Mouse (Mus musculus): ENCODE measurements at regions not wholly inside any gene's neighbourhood (a gene's known extent, or its start where the extent isn't known, plus 50 kb on each side); places are given as distances from the start of the nearest gene placed in this dataset.

DNA sequence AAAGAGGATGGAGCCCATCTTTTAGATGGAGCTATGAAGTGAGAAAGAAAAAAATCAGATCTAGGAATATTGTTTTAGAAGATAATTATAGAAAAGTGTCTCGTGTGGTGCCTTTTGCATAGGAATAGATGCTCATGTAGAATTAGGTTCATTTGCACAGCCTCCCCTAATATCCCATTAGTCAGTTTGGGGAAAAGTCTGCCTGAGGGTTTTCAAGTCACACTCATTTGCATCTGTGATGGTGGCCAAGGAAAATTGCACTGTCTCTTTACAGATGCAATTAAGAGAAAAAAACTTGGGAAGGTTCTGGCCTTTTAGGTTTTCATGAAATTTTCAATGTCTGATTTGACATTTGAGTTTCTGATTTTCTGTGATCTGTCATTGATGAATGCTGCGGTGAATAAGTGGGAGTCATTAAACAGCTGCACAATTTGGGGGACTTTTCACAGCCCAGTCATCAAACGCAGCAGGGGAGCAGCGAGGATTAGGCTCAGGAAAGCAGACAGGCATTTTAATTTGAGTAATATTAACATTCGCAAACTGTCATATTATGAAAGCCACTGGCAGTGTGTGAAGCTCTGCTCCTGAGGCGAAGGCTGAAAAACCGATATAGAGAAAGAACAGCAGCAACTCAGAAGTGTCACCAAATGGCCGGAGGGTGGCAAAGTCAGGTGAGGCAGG lies 281.5 kb upstream of the Cxadr start:
- no peak for DNase-seq (ENCODE audit: low spot score in 2 of 2)

DNA sequence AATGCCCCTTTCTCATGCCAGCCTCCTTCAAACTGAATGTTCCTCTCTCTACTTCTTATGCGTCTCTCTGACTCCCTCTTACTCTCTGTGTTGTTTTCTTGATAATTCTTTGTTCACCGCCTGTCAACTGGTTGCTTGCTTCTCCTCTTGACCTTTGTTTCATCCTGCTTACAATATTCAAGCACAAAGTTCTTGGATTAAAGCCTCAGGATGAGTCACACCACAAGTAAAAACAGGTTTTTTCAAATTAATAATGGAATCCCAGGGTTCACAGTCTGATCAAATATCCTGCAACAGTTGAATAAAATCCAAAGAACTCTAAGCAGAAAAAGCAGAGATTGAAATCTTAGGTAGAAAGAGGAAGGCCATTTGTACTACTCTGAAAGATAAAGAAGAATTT lies 285.9 kb upstream of the Cxadr start:
- DNase-seq (ENCODE audit: low spot score in 2 of 2): no peak

DNA sequence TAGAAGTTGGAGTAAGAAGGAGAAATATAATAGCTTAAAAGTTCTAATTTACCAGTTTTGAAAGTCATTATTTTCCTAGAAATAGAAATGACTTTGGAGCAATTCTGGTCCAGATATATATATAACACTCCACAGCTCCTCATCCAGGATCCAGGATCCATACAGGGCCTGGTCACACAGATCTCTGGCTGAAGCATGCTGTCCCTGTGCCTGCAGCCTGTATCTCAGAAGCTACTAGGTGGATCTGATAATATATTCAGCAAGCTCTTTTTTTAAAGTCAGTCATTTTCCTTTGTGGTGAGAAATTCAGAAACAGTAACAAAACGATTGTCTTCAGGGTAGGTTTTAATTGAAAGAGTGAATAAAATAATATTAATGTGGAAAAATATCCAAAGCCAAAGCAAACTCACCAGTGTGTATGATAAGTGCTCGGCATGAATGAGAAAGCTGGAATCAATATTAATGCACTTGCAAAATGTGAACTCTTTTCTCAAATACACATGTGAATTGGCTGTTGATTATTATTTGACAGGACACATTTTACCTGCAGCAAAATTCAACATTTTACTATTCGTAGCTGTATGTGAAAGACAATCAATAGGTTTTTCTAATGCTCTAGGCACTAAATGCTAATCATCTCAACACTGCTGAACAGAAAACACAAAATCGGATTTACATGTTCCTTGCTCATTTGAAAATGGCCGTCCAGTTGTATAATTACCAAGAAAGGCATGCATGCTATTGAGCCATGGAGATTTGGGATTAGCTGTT lies 288.1 kb upstream of the Cxadr start:
- DNase-seq (ENCODE audit: low spot score in 2 of 2): no peak

DNA sequence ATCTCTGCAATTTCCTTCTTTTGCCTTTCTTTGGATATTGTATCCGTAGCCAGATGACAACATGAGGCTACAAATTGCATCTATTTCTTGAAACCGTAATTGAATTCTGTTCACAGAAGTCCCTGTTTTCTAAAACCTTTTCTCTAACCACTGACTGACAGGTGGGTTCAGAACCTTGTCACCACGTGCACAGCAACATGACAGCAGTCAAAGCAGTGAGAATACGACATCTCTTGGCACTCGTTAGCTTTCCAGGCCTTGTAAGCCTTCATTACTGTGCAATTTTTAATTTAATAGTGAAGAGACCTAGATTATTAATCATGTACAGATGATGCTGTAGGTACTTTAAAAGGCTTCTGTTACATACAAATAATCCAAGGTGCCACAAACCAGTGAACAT lies 297.3 kb upstream of the Cxadr start:
- no peak for DNase-seq (ENCODE audit: low spot score in 2 of 2)

DNA sequence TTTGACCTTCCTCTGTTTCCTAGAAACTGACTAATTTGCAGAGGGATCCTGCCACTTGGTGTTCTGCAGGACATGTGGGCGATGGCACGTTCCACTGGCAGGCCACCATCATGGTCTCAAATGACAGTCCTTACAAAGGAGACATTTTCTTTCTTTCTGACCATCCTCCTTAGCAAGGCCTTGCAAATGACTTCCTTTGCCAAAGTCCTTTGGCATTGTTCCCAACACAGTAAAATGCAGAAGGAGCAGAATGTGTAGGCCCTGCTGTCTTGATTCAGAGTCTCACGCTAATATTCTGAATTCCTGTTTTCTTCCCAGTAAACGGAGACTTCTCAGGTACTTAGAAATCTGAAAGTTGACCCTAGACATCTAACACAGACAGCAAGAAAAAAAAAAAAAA lies 308.3 kb upstream of the Cxadr start:
- no peak for DNase-seq (ENCODE audit: low spot score in 2 of 2)

DNA sequence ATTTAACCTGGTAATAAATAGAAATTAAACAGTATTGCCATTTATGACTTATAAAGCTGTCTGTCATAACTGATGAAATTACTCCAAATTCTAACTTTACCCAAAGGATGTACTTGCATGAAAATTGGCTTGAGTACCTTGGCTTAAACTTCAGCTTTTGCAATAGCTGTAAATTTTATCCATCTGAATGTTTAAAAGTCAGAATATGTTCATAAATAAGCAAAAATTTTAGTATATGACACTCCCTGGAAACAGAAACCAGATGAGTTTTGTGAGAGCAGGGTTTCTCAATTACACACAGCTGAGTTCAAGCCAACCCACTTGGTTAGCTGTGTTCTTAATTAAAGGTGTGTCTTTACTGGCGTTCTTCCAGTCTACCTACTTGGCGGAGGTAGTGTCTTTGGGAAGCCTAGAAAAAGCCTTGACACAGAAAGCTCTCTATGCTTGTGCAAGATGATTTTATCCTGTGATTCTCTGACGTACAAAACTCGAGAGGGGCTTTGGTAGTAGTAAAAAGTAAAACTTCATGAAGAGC lies 311.4 kb upstream of the Cxadr start:
- no peak for DNase-seq (ENCODE audit: low spot score in 2 of 2)

DNA sequence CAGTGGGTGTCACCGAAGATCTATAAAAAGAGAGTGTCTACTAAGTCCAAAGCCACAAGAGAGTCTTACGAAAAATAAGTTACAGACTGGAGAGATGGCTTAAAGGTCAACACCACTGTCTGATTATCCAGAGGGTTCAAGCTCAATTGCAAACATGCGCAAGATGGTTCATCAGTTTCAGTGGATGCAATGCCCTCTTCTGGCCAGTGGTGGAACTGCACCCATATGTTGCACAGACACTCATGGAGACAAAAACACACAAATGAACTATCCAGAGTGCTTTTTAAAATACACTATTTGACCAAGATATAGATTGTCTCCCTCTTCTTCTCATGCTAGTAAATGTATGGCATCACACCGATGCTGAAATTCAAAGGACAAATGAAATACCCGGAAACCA lies 312.1 kb upstream of the Cxadr start:
- no peak for DNase-seq (ENCODE audit: low spot score in 2 of 2)

DNA sequence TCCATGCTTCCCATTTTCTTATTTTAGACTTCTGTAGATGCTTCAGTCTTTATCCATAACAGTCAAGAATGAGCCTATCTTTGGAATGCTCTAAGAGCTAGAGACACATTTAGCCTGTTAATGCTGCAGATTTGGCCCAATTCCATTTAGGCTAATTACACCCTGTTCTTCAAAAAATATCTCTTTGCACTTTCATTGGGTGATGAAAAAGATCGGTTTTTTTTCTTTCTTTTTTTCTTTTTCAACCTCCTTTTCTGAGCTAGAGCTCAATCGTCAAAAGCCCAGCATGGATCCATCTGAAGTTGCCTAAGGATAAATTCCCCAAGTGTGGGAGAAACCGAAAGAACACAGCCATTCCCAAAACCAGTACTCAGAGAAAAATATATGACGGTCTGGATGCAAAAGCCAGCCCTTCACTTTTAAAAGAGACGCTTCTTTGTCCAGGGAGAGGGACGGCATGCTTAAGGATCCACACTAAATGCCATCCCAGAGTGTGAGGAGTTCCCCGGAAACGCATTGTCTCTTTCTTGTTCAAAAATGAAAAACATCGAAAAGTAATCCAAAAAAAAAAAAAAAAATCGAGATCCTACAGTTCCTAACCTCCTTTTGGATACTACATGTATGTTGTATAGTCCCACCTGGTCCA lies 314.3 kb upstream of the Cxadr start:
- peak in 1 of 2 experiments; percentile 27 for DNase-seq (ENCODE audit: low spot score in 2 of 2)

DNA sequence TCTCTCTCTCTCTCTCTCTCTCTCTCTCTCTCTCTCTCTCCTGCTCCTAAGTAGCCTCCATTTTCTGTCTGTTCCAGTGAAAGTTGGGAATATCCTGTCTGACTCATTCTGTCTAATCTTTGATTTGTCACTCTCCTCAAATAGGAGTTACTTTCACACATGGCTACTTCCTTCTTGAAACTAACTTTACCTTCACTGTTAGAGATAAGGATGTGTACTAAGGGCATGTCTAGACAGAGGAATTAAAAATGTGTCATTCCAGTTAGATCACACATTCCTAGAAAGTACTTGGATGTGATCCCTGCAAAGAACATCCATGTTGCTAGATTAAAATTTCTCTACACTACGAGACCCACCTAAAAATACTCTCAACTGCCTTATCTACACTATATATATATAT lies 346.9 kb upstream of the Gm11146 start:
- DNase-seq (ENCODE audit: low spot score in 2 of 2): no peak

DNA sequence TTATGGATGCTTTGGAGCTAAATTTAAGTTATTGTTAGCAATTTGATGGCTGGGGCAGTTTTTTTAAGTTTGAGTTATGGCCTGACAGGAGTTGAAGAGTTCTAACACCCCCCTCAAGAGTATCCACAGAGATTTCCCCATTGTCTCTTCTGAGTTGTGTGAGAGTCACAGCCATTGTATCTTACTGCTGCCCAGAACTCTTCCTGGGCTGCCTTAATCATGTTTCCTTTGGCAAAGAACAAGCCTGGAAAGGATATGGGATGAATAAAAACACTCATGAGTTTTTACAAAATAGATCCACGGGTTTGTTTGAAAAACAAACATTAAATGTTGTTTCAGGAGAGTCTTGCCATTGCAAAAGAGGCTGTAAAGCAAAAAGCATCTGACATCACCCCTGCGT lies 343.5 kb upstream of the Gm11146 start:
- no peak for DNase-seq (ENCODE audit: low spot score in 2 of 2)

DNA sequence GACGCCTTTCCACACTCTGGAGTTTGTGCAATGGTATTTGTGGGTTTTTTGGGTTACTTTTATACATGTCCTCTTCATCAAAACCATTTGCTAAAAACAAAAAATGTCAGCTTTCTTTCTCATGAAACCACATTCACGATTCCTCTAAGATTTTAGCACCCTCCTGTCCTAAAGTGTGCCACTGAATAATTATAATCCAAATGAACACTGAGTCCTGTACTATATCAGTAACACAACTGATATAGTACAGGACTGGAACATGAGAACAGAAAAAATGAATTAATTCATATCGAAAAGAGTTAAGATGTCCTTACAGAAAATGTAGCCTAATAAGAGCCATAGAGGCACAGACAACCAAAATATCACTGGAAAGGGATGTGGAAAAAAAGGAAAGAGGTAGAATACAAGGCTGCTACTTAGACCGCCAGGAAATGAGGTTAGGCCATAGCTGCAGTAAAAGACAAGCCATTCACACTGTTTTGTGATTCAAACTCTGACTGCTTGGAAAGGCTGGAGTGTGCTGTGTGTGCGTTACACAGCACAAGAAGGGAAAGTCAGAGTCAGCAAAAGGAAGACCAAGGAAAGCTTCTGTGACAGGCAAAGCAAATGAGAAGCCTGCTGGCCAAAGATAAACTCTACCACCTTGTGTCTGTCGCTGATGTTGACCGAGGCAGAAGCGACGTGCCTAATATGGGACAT lies 329.3 kb upstream of the Gm11146 start:
- peak in 1 of 2 experiments; percentile 9 for DNase-seq (ENCODE audit: low spot score in 2 of 2)

DNA sequence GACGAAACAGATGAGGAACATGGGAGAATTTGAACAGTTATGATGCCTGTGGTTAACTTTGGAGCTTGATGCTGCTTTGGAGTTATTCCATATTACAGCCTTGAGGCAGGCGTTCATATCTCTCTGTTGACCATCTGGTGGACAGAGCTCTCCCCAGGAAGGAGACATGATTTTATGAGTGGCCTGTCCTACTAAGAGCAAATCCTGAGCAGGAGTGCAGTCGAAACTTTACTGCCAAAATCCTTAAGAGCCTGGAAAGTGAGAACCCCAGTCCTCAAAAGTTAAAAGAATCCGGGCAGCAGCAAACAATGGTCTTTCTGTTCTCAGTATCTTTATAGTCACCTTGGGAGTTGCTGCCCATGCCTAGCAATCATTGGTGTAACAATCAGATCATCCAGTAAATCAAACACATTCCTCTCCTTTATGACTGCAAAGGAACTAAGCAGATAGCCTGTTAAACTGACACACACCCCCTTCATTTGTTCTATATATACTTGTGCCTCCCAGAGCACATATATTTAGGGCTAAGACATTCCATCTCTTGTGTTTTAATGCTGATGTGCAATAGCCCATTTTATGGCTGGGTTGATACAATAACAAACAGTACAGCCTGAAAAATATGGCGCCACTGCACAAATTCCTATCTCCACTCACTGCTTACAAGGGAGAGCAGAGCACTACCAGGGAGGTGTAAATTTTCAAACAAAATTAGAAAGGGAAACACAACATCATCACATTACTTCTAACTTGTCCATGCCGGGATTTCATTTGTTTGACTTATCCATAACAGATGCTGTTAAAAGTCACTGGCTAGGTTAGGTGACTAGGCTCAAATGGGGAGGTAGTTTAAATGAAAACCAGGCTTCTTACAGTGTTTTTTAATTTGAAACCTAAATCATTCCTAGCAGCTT lies 312.5 kb upstream of the Gm11146 start:
- no peak for DNase-seq (ENCODE audit: low spot score in 2 of 2)

DNA sequence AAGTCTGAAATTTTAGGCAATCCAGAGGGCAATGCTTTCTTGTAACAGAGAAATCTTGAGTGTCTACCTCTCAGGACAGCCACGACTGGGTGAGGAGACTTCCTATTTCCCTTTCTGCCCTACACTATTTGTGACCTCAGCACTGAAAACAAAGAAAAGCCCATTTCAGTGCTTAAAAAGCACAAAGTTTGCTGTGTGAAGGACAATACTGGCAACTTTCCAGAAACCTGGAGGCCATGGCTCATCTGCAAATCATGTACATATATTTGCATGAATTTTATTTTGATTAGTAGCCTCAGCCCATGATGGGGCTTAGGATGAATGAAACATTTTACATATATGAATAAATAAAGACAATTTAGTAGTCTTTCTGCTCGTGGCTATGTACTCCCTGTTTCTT lies 292.4 kb upstream of the Gm11146 start:
- no peak for DNase-seq (ENCODE audit: low spot score in 2 of 2)

DNA sequence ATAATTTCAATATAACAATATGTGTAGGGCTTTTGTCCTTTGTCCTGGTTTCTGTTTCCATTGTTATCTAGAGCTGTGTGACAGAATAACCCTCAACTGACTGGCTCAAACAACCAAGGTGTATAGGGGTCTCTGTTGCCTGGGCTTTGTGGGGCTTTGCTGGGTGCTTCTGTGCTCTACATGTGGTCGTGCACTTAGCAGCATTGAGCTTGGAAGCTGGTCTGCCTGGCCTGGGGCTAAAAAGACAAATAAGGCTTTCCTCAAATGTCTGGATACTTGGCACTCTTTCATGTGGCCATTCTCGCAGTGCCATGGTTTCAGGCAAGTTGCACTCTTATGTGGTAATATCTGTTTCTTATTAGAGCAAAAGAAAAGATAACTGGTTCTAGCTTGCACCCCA lies 291.8 kb upstream of the Gm11146 start:
- no peak for DNase-seq (ENCODE audit: low spot score in 2 of 2)

DNA sequence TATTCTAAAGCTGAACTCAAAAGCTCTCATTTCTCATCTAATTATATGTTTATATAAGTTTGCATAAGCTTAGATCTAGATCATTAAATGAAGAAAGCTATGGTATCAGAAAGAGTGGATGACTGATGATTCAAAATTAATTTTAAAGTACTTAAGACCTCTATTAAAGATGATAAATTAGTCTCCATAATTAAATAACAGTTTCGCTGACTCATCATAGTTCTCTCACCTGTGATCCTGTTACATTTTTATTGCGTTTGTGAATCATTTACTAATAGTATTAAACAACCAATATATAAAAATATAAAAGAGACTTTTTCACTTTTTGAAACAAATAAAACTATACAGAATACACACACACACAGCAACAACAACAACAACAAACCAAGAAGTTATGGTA lies 290.8 kb upstream of the Gm11146 start:
- no peak for DNase-seq (ENCODE audit: low spot score in 2 of 2)

DNA sequence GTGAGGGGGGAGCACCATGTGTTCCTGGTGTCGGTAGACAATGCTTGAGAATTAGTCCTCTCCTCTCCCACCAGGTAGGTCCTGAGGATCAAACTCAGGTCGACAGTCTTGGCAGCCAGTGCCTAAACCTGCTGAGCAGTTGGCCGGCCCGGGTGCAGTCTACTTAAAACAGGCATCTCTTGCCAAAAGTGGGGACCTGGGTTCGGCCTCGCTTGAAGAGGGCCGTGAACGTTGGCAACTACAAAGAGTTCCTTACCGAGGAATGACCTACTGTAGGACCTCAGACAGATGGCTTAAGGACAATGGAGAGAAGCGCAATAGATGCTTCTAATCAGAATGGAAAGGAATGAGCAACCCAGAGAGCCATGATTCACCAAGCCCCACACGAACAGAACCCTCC lies 287.5 kb upstream of the Gm11146 start:
- no peak for DNase-seq (ENCODE audit: low spot score in 2 of 2)

DNA sequence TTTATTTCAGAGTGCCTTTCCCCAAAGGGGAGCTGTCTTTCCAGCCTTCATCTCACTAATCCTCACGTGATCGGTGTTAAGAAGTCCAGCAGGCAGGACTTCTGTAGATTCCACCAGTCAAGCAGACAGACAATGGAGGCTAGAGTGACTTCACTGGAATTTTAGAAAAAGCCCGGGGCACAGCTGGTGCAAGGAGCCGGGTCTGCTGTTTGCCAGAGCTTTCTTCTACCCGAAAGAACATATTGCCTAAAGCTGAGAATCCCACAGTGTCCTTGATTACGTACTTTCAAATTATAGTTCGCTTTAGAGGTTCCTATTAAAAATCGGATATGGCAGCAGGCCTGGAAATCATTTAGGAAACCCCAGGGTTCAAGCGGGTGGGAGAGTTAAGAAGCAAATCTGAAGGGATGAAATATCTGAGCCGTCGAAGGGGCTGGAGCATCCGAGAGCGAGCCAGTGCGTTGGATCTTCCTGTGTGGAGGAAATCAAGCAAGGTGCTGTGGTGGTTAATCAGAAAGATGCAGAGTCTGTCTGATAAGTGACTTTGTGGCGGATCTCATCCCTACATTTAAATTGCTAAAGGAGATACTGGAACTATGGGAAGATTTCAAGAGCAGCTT lies 283.3 kb upstream of the Gm11146 start:
- DNase-seq (ENCODE audit: low spot score in 2 of 2): peak in 1 of 2 experiments; percentile 1

DNA sequence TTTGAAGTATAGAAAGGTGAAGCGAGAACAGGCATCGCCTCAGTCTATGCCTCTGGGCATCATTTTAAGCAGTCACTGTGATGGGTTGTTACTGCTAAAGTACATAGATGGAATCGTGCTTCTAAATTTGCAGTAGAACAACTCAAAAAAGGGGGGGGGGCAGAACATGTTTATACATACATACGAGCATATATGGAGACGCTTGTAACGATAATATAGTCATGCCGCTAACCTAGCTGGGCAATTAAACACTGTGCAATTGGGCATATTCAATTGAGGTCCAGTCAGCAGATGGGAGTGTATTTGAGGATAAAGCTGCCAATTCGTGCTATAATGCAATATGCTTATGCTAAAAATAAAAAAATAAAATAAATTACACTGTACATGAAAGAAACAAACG lies 282.6 kb upstream of the Gm11146 start:
- DNase-seq (ENCODE audit: low spot score in 2 of 2): no peak

DNA sequence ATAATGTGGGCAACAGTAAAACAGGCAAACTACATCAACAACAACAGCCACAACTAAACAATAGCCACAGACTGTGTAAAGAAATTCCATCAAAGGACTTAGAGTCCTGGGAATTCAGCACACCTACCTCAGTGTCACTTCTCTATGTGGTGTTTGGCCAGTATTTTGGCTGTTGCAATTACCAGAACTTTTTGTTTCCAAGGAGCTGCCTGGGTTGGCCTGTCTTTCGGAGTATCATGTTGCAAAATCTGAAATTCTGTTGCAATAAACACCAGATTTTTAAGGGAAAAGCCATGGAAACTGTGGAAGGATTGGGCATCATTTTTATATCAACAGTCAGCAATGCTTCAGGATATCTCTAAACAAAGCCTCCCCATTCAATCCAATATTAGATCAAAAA lies 275.1 kb upstream of the Gm11146 start:
- DNase-seq (ENCODE audit: low spot score in 2 of 2): no peak

DNA sequence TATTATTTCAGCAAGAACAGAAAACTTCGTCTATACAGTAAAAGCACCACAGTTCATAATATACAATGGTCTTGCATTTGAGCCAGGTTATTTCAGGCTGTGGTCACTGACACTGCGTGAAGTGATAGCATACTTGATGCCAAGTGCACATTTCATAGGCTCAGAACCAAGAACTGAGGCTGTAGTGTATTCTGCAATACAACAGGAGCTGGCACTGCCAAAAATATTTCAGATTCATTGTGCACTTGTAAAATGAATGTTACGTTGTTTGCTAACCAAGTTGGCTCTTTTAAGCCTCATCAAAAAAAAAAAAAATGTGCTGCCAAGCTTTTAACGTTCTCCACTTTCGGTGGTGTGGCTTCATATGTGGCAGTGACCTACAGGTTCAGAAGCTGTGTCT lies 261.4 kb upstream of the Gm11146 start:
- DNase-seq (ENCODE audit: low spot score in 2 of 2): no peak

Measured in frontal cortex, postnatal 36 days (tissue).